Mouse (Mus musculus) spleen, adult 2 months (tissue): ENCODE results near the gene Duoxa1.

ENCODE experiments used
- CTCF ChIP-seq: fragments of 200-500 bp; IDR thresholded peaks from 2 replicates; pipeline ENCODE4 v1.5.1; 2011; ENCODE audit warnings: mild to moderate bottlenecking, inconsistent platforms; ENCODE audit not compliant: insufficient read depth, insufficient read length, insufficient replicate concordance; ENCODE audit errors: extremely low read depth
- POLR2A ChIP-seq: fragments of 200-500 bp; IDR thresholded peaks from 2 replicates; pipeline ENCODE4 v1.6.1; 2011; ENCODE audit warnings: low read depth, low read length, inconsistent platforms

GRCm38 (mm10) chr2:122300656-122301020, 12.9 kb downstream of the Duoxa1 start:
- TF ChIP-seq POLR2A = no peak
- TF ChIP-seq CTCF = no peak
